Mouse (Mus musculus) heart, postnatal 0 days (tissue): Measurements from ENCODE around the gene 4931406P16Rik. TPM values are rescaled to one million over a fixed set of nuclear protein-coding genes. Genes with fewer than 3 reads are reported as not detected.

ENCODE experiments used
- ATAC-seq: fragments of 200-750 bp; cut with Nextera tagmentation; 2 replicates; pipeline ENCODE4 v1.8.0; 2017; ENCODE audit warnings: low read depth, moderate number of reproducible peaks, moderate library complexity; ENCODE audit not compliant: insufficient read depth
- DNase-seq: peaks from one replicate; pipeline ENCODE4 v3.0.0-alpha.2; 2016; ENCODE audit warnings: low spot score
- H3K27ac ChIP-seq: fragments of 300-500 bp; sonication (generic); 2 replicates; pipeline ENCODE4 v1.5.1; 2014; ENCODE audit warnings: low read depth, mild to moderate bottlenecking
- H3K27me3 ChIP-seq: fragments of 300-500 bp; sonication (generic); 2 replicates; pipeline ENCODE4 v1.6.1; 2014; ENCODE audit warnings: low read length, mixed read lengths; ENCODE audit not compliant: control insufficient read depth, insufficient read depth
- H3K36me3 ChIP-seq: fragments of 300-500 bp; sonication (generic); replicated peaks from 2 replicates; pipeline ENCODE4 v1.6.1; 2014; ENCODE audit warnings: low read length, mixed read lengths; ENCODE audit not compliant: control insufficient read depth, insufficient read depth
- H3K4me1 ChIP-seq: fragments of 300-500 bp; sonication (generic); 2 replicates; pipeline ENCODE4 v1.6.1; 2014; ENCODE audit warnings: antibody characterized with exemption; ENCODE audit not compliant: control insufficient read depth, insufficient read depth
- H3K4me2 ChIP-seq: fragments of 300-500 bp; sonication (generic); 2 replicates; pipeline ENCODE4 v1.6.1; 2014; ENCODE audit warnings: low read depth, mild to moderate bottlenecking, low read length, moderate library complexity
- H3K4me3 ChIP-seq: fragments of 300-500 bp; sonication (generic); 2 replicates; pipeline ENCODE4 v1.5.1; 2014; ENCODE audit warnings: low read depth, low read length
- H3K9ac ChIP-seq: fragments of 300-500 bp; sonication (generic); replicated peaks from 2 replicates; pipeline ENCODE4 v1.6.1; 2014; ENCODE audit warnings: low read depth, low read length, mixed read lengths
- H3K9me3 ChIP-seq: fragments of 300-500 bp; sonication (generic); replicated peaks from 2 replicates; pipeline ENCODE4 v1.6.1; 2016; ENCODE audit warnings: low read length; ENCODE audit not compliant: control insufficient read depth
- CTCF ChIP-seq: IDR thresholded peaks from 2 replicates; pipeline ENCODE4 v1.5.1; 2016; ENCODE audit warnings: antibody characterized with exemption, control low read depth, low read depth
- EP300 ChIP-seq: IDR thresholded peaks from 2 replicates; pipeline ENCODE4 v1.6.1; 2016; ENCODE audit warnings: antibody characterized with exemption, low read depth
- WGBS: fragments of 180-500 bp; shearing (Covaris S2); extraction: QIAGEN DNeasy Blood & Tissue Kit; methylation state at CpG from one replicate; pipeline ENCODE4 v1.1.7; 2014; 5-methylcytosine and 5-hydroxymethylcytosine counted together
- polyA plus RNA-seq: library from polyadenylated mRNA; unstranded; fragments of >200 nt; fragmentation: Nextera tagmentation; extraction: Ambion mirVana; gene quantifications from 2 replicates; pipeline ENCODE4 v1.2.1, GENCODE M21; 2015
- total RNA-seq: library from RNA; depleted of rRNA; stranded (reverse); fragments of >200 nt; gene quantifications from 2 replicates; pipeline ENCODE4 v1.2.3, GENCODE M21; 2014; ENCODE audit warnings: low replicate concordance

Gene 4931406P16Rik
- total and polyA plus RNA-seq, 2 experiments from 2014 or later = 25.4 to 62.1 TPM

DNA sequence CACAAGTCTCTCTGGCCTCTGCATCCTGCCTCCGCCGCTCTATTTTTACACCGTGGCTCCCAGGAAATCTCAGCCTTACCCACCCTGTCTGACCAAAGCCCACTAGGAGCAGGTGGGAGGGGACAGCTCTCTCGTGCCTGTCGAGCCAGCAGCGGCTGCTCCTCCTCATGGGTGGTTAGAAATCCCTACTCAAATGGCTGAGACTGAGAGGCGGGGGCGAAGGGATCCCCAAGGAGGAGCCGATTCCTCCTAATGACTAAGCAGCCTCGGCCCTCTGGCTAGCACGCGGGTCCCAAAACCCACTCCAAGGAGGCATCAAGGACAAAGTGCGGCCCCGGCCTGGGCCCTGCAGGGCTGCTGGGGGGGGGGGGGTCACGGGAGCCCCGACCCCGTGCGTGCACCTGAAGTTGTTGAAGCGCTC, 83.7 kb downstream of the 4931406P16Rik start:
- peaks cover 33% of the 10 kb centered on the region for H3K36me3 ChIP-seq
- ATAC-seq (peak; percentile 24), DNase-seq (peak; percentile 56)
- peak overlapping the region; percentile 97 for H3K27ac ChIP-seq
- H3K4me3 ChIP-seq = peak overlapping the region; percentile 86
- H3K9me3 ChIP-seq = no peaks in the 10 kb centered on the region
- no peaks in the 10 kb centered on the region for H3K27me3 ChIP-seq
- no peak for TF ChIP-seq CTCF
- TF ChIP-seq EP300 = no peak
- peak overlapping the region; percentile 83 for H3K4me2 ChIP-seq
- peak overlapping the region; percentile 86 for H3K9ac ChIP-seq
- peaks cover 43% of the 10 kb centered on the region for H3K4me1 ChIP-seq
- WGBS = under 1% methylated on average over 19 of the region's 19 CpGs

DNA sequence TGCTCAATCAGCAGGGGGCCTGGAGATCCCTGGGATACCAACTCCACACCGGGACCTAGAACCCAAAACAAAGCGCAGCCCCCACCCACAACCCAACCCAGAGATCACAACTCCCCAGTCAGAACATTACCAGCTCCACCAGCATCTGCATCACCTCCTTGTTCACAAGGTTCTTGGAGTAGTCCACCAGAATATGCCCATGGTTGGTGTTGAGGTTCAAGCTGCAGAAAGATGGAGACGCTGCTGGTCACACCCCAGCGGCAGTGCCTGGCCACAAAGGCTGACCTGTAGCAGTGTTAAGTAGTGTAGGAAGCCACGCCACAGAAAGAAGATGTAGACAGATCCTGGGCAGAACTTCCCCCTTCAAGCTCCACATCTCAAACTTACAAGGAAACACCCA, 84.2 kb downstream of the 4931406P16Rik start:
- Histone ChIP-seq H3K4me3 (peak overlapping the region; percentile 86), H3K36me3 (peaks cover 38% of the 10 kb centered on the region), H3K27me3 (no peaks in the 10 kb centered on the region), H3K9me3 (no peaks in the 10 kb centered on the region), H3K4me2 (peak overlapping the region; percentile 83), H3K9ac (peak overlapping the region; percentile 86), H3K27ac (peak overlapping the region; percentile 97), H3K4me1 (peaks cover 43% of the 10 kb centered on the region)
- DNase-seq (no peak), ATAC-seq (no peak)
- WGBS = 0% methylated on average over 5 of the region's 5 CpGs
- TF ChIP-seq CTCF (no peak), EP300 (no peak)

DNA sequence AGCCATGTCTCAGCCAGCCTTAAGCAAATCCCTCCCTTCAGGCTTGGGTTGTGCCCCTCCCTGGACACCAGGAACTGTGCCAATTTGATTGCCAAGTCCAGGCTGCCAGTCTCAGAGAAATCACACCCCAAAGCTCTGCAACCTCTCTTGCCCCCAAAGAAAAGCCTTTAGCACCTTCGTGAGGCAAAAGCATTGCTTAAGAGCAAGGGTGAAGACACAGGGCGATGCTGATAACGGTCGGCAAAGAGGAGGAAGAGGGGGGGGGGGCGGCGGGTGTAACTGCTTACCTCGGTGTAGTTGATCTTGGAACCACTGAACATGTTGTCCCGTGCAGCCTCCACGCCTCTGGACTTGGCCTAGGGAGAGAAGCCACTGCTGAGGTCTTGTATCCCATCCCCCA, 84.7 kb downstream of the 4931406P16Rik start:
- no peak for TF ChIP-seq EP300
- TF ChIP-seq CTCF = no peak
- DNase-seq (peak; percentile 61), ATAC-seq (no peak)
- peak overlapping the region; percentile 83 for H3K4me2 ChIP-seq
- H3K36me3 ChIP-seq = peaks cover 43% of the 10 kb centered on the region
- no peak overlapping the region for H3K27ac ChIP-seq
- H3K9ac ChIP-seq = peak overlapping the region; percentile 86; the same call in 1 of the 2 replicates
- H3K27me3 ChIP-seq = no peaks in the 10 kb centered on the region
- no peaks in the 10 kb centered on the region for H3K9me3 ChIP-seq
- H3K4me3 ChIP-seq = peak overlapping the region; percentile 86
- 4% methylated on average over 9 of the region's 9 CpGs for WGBS
- H3K4me1 ChIP-seq = peaks cover 43% of the 10 kb centered on the region

DNA sequence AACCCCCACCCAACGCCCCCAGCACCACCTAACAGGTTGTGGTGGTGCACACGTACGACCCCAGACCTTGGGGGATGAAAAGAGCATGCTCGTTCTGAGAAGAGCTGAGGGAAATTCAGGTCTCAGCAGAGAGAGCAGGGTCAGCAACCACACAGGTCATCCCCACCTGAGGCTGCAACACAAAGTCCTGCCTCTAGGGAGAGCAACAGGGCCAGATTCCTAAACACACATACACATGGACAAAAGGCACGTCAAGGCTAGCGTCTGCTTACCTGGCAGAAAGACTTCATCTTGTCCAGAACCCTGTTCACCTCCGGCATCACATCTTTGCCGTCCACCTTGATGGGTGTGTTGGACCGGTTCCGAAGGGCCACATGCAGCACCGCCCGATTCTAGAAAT, 86.5 kb downstream of the 4931406P16Rik start:
- no peak overlapping the region for H3K9ac ChIP-seq
- H3K4me2 ChIP-seq = peak overlapping the region; percentile 83
- peak; percentile 25 for TF ChIP-seq CTCF
- no peak for TF ChIP-seq EP300

DNA sequence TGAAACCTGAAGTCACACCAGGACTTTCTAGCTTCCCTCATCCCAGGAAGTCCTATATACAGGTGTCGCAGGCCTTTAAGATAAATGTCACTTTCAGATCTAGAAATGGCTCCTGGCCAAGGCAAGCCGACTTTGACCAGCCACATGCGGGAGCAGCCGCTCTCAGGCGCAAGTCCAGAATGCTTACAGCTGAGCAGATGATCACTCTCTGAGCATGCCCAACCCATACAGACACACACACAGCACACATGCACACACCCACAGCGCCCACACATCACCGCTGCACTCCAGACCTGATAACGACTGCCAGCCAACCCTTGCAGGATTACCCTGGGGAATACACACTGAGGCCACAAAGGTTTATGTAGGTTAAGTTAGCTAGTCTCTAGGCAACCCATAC, 87.3 kb downstream of the 4931406P16Rik start:
- H3K36me3 ChIP-seq = peaks cover 68% of the 10 kb centered on the region
- H3K9ac ChIP-seq = no peak overlapping the region
- no peaks in the 10 kb centered on the region for H3K9me3 ChIP-seq
- no peak for TF ChIP-seq EP300
- no peak for TF ChIP-seq CTCF
- no peaks in the 10 kb centered on the region for H3K27me3 ChIP-seq
- WGBS = 23% methylated on average over 8 of the region's 8 CpGs
- H3K4me1 ChIP-seq = peaks cover 29% of the 10 kb centered on the region
- ATAC-seq (no peak), DNase-seq (peak; percentile 7)
- peak overlapping the region; percentile 18; the same call in 1 of the 2 replicates for H3K27ac ChIP-seq
- peak overlapping the region; percentile 83 for H3K4me2 ChIP-seq
- H3K4me3 ChIP-seq = no peak overlapping the region

More for the DNA sequence above, 86.5 kb downstream of the 4931406P16Rik start:
- Histone ChIP-seq H3K9me3 (no peaks in the 10 kb centered on the region), H3K36me3 (peaks cover 61% of the 10 kb centered on the region), H3K27ac (no peak overlapping the region), H3K4me1 (peaks cover 29% of the 10 kb centered on the region), H3K27me3 (no peaks in the 10 kb centered on the region), H3K4me3 (no peak overlapping the region)
- no peak for ATAC-seq
- no peak for DNase-seq
- WGBS = 81% methylated on average over 12 of the region's 12 CpGs

DNA sequence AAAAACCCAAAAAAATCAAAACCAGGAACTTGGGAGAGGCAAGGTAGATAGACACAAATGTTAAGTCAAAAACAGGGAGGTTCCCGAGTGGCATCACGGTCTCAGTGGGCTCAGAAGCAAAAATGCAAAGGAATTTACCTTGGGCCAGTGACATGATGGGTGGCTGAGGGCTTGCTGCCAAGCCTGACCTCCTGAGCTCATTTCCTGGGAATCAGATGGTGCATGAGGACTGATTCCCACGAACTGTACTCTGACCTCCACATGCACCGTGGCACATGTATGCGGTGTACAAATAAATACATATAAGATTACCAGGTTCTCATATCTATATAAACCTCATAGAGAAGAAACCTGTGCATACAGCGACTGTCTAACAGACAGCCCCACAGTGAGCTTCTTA, 89.0 kb downstream of the 4931406P16Rik start:
- no peaks in the 10 kb centered on the region for H3K27me3 ChIP-seq
- 75% methylated on average over 6 of the region's 6 CpGs for WGBS
- peaks cover 24% of the 10 kb centered on the region for H3K4me1 ChIP-seq
- H3K4me2 ChIP-seq = no peak overlapping the region
- H3K27ac ChIP-seq = no peak overlapping the region
- no peak overlapping the region for H3K9ac ChIP-seq
- H3K36me3 ChIP-seq = peaks cover 86% of the 10 kb centered on the region
- DNase-seq = no peak
- H3K9me3 ChIP-seq = no peaks in the 10 kb centered on the region
- H3K4me3 ChIP-seq = no peak overlapping the region
- no peak for ATAC-seq
- TF ChIP-seq EP300 = no peak
- TF ChIP-seq CTCF = no peak
